Mouse (Mus musculus) T-cell, adult 2 months (primary cell): ENCODE measurements around the gene Sorbs1.

Experiments used
- DNase-seq: peaks from one replicate; pipeline ENCODE4 v3.0.0; 2022; ENCODE audit warnings: low spot score

Sorbs1 gene

GRCm38 (mm10) chr19:40436465-40437200 is 76.9 kb downstream of the Sorbs1 start:
- no peak for DNase-seq

GRCm38 (mm10) chr19:40435797-40436196 is 77.8 kb downstream of the Sorbs1 start:
- DNase-seq = no peak

- no peak for DNase-seq
Measured at GRCm38 (mm10) chr19:40435045-40435444, 78.5 kb downstream of the Sorbs1 start.

GRCm38 (mm10) chr19:40434042-40434869 is 79.3 kb downstream of the Sorbs1 start:
- DNase-seq = no peak

- DNase-seq = no peak
Measured at GRCm38 (mm10) chr19:40433316-40433912, 80.2 kb downstream of the Sorbs1 start.

GRCm38 (mm10) chr19:40431969-40432368 is 81.6 kb downstream of the Sorbs1 start:
- no peak for DNase-seq

GRCm38 (mm10) chr19:40429572-40429971 is 84.0 kb downstream of the Sorbs1 start:
- no peak for DNase-seq

- DNase-seq = no peak
Measured at GRCm38 (mm10) chr19:40429169-40429568, 84.4 kb downstream of the Sorbs1 start.

- no peak for DNase-seq
Measured at GRCm38 (mm10) chr19:40426103-40426960, 87.2 kb downstream of the Sorbs1 start.

GRCm38 (mm10) chr19:40425326-40425725 is 88.3 kb downstream of the Sorbs1 start:
- no peak for DNase-seq

- DNase-seq = no peak
Measured at GRCm38 (mm10) chr19:40421037-40421436, 92.5 kb downstream of the Sorbs1 start.

GRCm38 (mm10) chr19:40419315-40419714 is 94.3 kb downstream of the Sorbs1 start:
- no peak for DNase-seq

- no peak for DNase-seq
Measured at GRCm38 (mm10) chr19:40417155-40417821, 96.3 kb downstream of the Sorbs1 start.

- DNase-seq = no peak
Measured at GRCm38 (mm10) chr19:40415725-40416124, 97.9 kb downstream of the Sorbs1 start.

- no peak for DNase-seq
Measured at GRCm38 (mm10) chr19:40414798-40415475, 98.6 kb downstream of the Sorbs1 start.

- DNase-seq = no peak
Measured at GRCm38 (mm10) chr19:40414386-40414785, 99.2 kb downstream of the Sorbs1 start.

- DNase-seq = no peak
Measured at GRCm38 (mm10) chr19:40411379-40411813, 102.2 kb downstream of the Sorbs1 start.

GRCm38 (mm10) chr19:40410511-40410910 is 103.1 kb downstream of the Sorbs1 start:
- no peak for DNase-seq

- DNase-seq = no peak
Measured at GRCm38 (mm10) chr19:40410109-40410508, 103.5 kb downstream of the Sorbs1 start.

- DNase-seq = no peak
Measured at GRCm38 (mm10) chr19:40409500-40410035, 104.0 kb downstream of the Sorbs1 start.
